Mouse (Mus musculus): ENCODE measurements around the gene Gm13691. TPM values are rescaled to one million over a fixed set of nuclear protein-coding genes. Genes with fewer than 3 reads are reported as not detected.
"Not testable (repeated sequence)": the region's sequence is repeated elsewhere in the genome, so short reads cannot be mapped to it uniquely, and the experiment has no call there.

Gene Gm13691
- polyA plus RNA-seq, 1 experiment from 2014 or later, result not detected

DNA sequence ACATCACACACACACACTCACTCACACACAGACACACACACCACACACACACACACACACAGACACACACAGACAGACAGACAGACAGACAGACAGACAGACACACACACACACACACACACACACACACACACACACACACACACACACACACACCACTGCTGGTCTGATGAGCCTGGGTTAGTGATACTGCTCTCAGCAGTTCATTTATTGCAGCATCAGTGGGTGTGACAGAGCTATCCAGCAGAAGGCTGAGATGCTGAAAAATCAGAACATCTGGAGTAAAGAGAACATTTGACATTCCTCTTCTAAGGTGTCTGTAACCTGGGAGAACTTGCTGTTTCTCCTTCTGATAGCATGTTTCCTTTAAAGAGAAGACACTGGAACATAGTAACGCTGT lies 47.6 kb downstream of the Gm13691 start:
- H3K4me1 ChIP-seq; H3K36me3 ChIP-seq (replicated peaks); H3K27ac ChIP-seq; H3K4me3 ChIP-seq (replicated peaks); ATAC-seq (ENCODE audit: low FRiP score); H3K4me2 ChIP-seq; H3K9ac ChIP-seq; H3K27me3 ChIP-seq; H3K9me3 ChIP-seq: not testable (repeated sequence)
- 85% methylated on average over 1 of the region's 1 CpGs for WGBS

DNA sequence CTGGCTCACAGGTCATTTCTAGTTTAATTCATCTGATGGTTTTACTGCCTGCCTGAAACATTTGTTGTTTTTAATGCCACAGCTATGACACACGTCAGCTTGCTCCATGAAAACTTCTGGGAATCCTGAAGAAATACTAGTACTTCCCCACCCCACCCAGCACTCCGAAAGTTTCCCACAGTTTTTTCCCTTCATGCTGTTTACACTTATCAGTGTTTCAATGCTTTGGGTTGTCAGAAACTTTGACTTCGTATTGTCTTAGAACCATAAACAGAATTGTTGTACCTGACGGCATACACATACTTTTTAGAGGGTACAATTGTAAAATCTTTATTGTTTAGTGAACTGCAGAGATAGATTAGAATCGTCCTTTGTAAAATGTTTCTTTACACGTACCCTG lies 48.9 kb downstream of the Gm13691 start:
- no peaks in the 10 kb centered on the region for H3K9me3 ChIP-seq

More for the DNA sequence above, 48.9 kb downstream of the Gm13691 start:
- no peak for ATAC-seq (ENCODE audit: low FRiP score)
- WGBS, result 82% methylated on average over 6 of the region's 6 CpGs
- no peak overlapping the region for H3K4me3 ChIP-seq (replicated peaks)
- H3K4me1 ChIP-seq, result no peaks in the 10 kb centered on the region
- no peak overlapping the region for H3K27ac ChIP-seq
- no peaks in the 10 kb centered on the region for H3K36me3 ChIP-seq (replicated peaks)
- no peak overlapping the region for H3K9ac ChIP-seq
- no peak overlapping the region for H3K4me2 ChIP-seq
- no peaks in the 10 kb centered on the region for H3K27me3 ChIP-seq

Other genes with a start within 250 kb of the Gm13691 start
- gene Fam171b, start 177.9 kb upstream of the Gm13691 start, polyA plus RNA-seq (2016; fragmentation: Nextera tagmentation; extraction: Ambion mirVana), result 57.9 and 68.7 TPM in 2 replicates
- gene Zswim2, start 49.3 kb upstream of the Gm13691 start, polyA plus RNA-seq (2016; fragmentation: Nextera tagmentation; extraction: Ambion mirVana), result not detected in 2 replicates
- not detected in 2 replicates for gene Gm13698, start 34.9 kb upstream of the Gm13691 start, polyA plus RNA-seq (2016; fragmentation: Nextera tagmentation; extraction: Ambion mirVana)
- gene Gm13693, start 29.1 kb upstream of the Gm13691 start, polyA plus RNA-seq (2016; fragmentation: Nextera tagmentation; extraction: Ambion mirVana), result not detected in 2 replicates
- not detected in 2 replicates for gene Gm13695, start 23.2 kb upstream of the Gm13691 start, polyA plus RNA-seq (2016; fragmentation: Nextera tagmentation; extraction: Ambion mirVana)
- not detected in 2 replicates for gene Gm13696, start 17.4 kb upstream of the Gm13691 start, polyA plus RNA-seq (2016; fragmentation: Nextera tagmentation; extraction: Ambion mirVana)
- gene Gm13694, start 11.6 kb upstream of the Gm13691 start, polyA plus RNA-seq (2016; fragmentation: Nextera tagmentation; extraction: Ambion mirVana), result not detected in 2 replicates
- not detected in 2 replicates for gene Gm13697, start 5.8 kb upstream of the Gm13691 start, polyA plus RNA-seq (2016; fragmentation: Nextera tagmentation; extraction: Ambion mirVana)